Mouse (Mus musculus): ENCODE measurements around the gene Igsf11.

- no peak for TF ChIP-seq CTCF (IDR thresholded peaks at IDR 0.05; ENCODE audit: low read depth)
- TF ChIP-seq EP300 (IDR thresholded peaks at IDR 0.05; ENCODE audit: low read depth): no peak
Observed at GRCm38 (mm10) chr16:38967026-38967425, 74.6 kb downstream of the Igsf11 start.

All from liver, embryonic 14.5 days (tissue).